Mouse (Mus musculus) liver, embryonic 14.5 days (tissue): ENCODE data around the gene Rab7b.

Experiments
- CTCF ChIP-seq: IDR thresholded peaks from 2 replicates; pipeline ENCODE4 v1.5.1; 2016; ENCODE audit warnings: antibody characterized with exemption, low read depth, control low read depth
- EP300 ChIP-seq: IDR thresholded peaks from 2 replicates; pipeline ENCODE4 v1.6.1; 2016; ENCODE audit warnings: antibody characterized with exemption, low read depth

- no peak for TF ChIP-seq CTCF
- TF ChIP-seq EP300: no peak
These were observed at the start of gene Rab7b for GRCm38 (mm10) chr1:131688475-131688874.
